Mouse (Mus musculus) cortical plate, adult 2 months (tissue): ENCODE data around the gene Tinag. TPM values are rescaled to one million over a fixed set of nuclear protein-coding genes. Genes with fewer than 3 reads are reported as not detected.

Source experiments
- H3K27ac ChIP-seq: fragments of 200-500 bp; 2 replicates; pipeline ENCODE4 v1.5.1; 2012; ENCODE audit warnings: low read length, control low read depth, inconsistent platforms; ENCODE audit not compliant: insufficient read depth
- H3K4me1 ChIP-seq: fragments of 200-500 bp; 2 replicates; pipeline ENCODE4 v1.6.1; 2011; ENCODE audit warnings: low read length; ENCODE audit not compliant: control insufficient read depth, insufficient read depth
- H3K4me3 ChIP-seq: fragments of 200-500 bp; 2 replicates; pipeline ENCODE4 v1.5.1; 2011; ENCODE audit warnings: mild to moderate bottlenecking, low read length, control low read depth; ENCODE audit not compliant: insufficient read depth
- CTCF ChIP-seq: fragments of 200-500 bp; IDR thresholded peaks from 2 replicates; pipeline ENCODE4 v1.5.1; 2011; ENCODE audit warnings: mild to moderate bottlenecking, control low read depth, low read length; ENCODE audit not compliant: insufficient read depth; ENCODE audit errors: extremely low read depth
- POLR2A ChIP-seq: fragments of 200-500 bp; IDR thresholded peaks from 2 replicates; pipeline ENCODE4 v1.6.1; 2011; ENCODE audit warnings: mild to moderate bottlenecking, low read length, control low read depth; ENCODE audit not compliant: insufficient read depth; ENCODE audit errors: extremely low read depth
- polyA plus RNA-seq: library from polyadenylated mRNA; depleted of rRNA; stranded (reverse); fragments of >200 nt; gene quantifications from 2 replicates; pipeline ENCODE4 v1.2.3, GENCODE M21; 2012

Tinag gene
- polyA plus RNA-seq, 1 experiment: not detected

GRCm38 (mm10) chr9:77025271-77025670, 20.3 kb downstream of the Tinag start:
- H3K27ac ChIP-seq: no peak overlapping the region
- TF ChIP-seq POLR2A (no peak), CTCF (no peak)
- H3K4me3 ChIP-seq: no peak overlapping the region
- no peaks in the 10 kb centered on the region for H3K4me1 ChIP-seq

- H3K4me1 ChIP-seq: no peaks in the 10 kb centered on the region
- no peak overlapping the region for H3K4me3 ChIP-seq
- no peak for TF ChIP-seq POLR2A
- H3K27ac ChIP-seq: no peak overlapping the region
Observed at GRCm38 (mm10) chr9:77018935-77019334, 26.7 kb downstream of the Tinag start.

GRCm38 (mm10) chr9:76996021-76996420, 49.6 kb downstream of the Tinag start:
- TF ChIP-seq CTCF (no peak), POLR2A (no peak)
- no peaks in the 10 kb centered on the region for H3K4me1 ChIP-seq
- H3K4me3 ChIP-seq: no peak overlapping the region
- H3K27ac ChIP-seq: no peak overlapping the region

GRCm38 (mm10) chr9:76989946-76990345, 55.6 kb downstream of the Tinag start:
- H3K27ac ChIP-seq: no peak overlapping the region
- TF ChIP-seq CTCF (peak; percentile 30; the same call in 1 of the 2 replicates), POLR2A (no peak)
- no peaks in the 10 kb centered on the region for H3K4me1 ChIP-seq
- no peak overlapping the region for H3K4me3 ChIP-seq

GRCm38 (mm10) chr9:76934813-76935212, 110.8 kb downstream of the Tinag start:
- H3K4me3 ChIP-seq: no peak overlapping the region
- TF ChIP-seq CTCF (no peak), POLR2A (no peak)
- no peaks in the 10 kb centered on the region for H3K4me1 ChIP-seq
- no peak overlapping the region for H3K27ac ChIP-seq

- H3K27ac ChIP-seq: no peak overlapping the region
- H3K4me1 ChIP-seq: no peaks in the 10 kb centered on the region
- H3K4me3 ChIP-seq: no peak overlapping the region
- TF ChIP-seq POLR2A: no peak
- TF ChIP-seq CTCF: no peak
Observed at GRCm38 (mm10) chr9:76915093-76915661, 130.4 kb downstream of the Tinag start.
